Mouse (Mus musculus): Measurements from ENCODE around the gene Nolc1.
"Not testable (repeated sequence)": the region's sequence is repeated elsewhere in the genome, so short reads cannot be mapped to it uniquely, and the experiment has no call there.

Gene Nolc1

GRCm38 (mm10) chr19:46091641-46092040 is 16.0 kb downstream of the Nolc1 start:
- no peak for DNase-seq (ENCODE audit: extremely low read depth, low read depth)

DNA sequence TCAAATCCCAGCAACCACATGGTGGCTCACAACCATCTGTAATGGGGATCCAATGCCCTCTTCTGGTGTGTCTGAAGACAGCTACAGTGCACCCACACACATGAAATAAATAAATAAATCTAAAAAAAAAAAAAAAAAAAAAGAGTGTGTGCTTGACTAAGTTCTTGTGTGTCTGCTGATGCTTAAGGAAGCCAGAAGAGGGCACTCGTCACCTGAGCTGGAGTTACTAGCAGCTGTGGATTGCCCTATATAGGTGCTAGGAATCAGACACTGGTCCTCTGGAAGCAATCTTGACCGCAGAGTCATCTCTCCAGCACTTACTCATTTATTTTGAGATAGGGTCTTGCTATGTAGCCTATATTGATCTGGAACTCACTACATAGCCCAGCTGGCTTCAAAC is 18.5 kb downstream of the Nolc1 start:
- no peak for DNase-seq (ENCODE audit: extremely low read depth, low read depth)

DNA sequence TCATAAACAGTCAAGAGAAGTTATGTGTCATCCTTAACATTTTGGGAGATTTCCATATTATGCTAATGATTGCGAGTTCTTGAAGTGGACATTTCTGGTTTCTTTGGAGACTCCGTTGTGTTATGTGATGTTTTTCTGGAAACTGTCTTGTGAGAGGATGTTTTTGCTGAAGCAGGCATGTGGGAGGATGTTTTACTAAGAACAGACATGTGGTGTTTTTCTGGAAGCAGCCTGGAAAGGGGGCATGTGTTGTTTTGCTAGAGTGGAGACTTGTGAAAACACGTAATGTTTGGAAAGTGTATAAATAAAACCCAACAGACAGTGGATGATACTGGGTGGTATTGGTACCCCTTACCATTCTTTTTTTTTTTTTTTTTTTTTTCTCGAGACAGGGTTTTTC is 19.6 kb downstream of the Nolc1 start:
- DNase-seq (ENCODE audit: extremely low read depth, low read depth): no peak

- no peak for DNase-seq (ENCODE audit: extremely low read depth, low read depth)
Observed at GRCm38 (mm10) chr19:46096396-46096795, 20.7 kb downstream of the Nolc1 start.

DNA sequence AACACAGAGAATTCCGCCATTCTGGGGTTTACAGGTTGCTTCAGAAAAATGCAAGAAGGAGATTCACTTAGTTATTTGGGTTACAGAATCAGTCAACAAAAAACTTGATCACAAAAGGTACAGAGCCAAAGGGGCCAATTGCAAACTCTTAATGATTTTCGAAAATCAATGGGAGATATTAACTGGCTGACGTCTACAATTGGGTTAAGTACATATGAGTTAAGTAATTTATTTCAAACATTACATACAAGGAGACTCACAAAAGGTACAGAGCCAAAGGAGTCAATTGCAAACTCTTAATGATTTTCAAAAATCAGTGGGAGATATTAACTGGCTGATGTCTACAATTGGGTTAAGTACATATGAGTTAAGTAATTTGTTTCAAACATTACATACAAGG is 23.9 kb downstream of the Nolc1 start:
- DNase-seq (ENCODE audit: extremely low read depth, low read depth): no peak

DNA sequence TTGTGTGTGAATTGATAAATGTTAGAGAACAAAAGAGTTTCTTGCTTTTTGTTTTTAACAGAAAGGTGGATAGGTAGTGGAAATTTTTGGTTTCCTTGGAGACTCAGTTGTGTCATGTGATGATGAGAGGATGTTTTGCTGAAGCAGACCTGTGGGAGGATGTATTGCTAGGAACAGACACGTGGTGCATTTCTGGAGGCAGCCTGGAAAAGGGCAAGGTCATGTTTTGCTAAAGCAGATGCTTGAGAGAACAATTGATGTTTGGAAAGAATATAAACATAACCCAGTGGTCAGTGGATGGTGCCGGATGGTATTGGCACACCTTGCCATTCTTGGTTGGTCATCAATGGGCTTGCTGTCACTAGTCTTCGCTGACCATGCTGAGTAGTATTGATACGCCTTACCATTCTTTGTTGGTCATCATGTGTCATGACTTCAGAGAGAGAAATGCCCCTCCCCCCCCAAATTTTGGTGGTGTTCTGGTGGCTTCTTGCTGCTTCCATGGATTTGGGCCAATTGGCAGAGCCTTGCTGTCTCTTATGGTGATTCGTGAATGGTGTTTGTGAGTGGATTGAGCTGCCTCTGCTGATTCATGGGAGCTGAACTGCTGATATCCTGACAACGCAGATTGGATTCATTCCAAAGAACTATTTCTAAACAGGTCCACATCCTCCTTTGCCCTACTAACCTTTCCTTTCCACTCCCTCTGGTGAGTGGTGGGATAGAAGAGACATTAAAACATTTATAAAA is 27.9 kb downstream of the Nolc1 start:
- no peak for DNase-seq (ENCODE audit: extremely low read depth, low read depth)

- no peak for DNase-seq (ENCODE audit: extremely low read depth, low read depth)
Observed at GRCm38 (mm10) chr19:46104187-46104557, 28.5 kb downstream of the Nolc1 start.

- DNase-seq (ENCODE audit: extremely low read depth, low read depth): no peak
Observed at GRCm38 (mm10) chr19:46110214-46110613, 34.6 kb downstream of the Nolc1 start.

- no peak for DNase-seq (ENCODE audit: extremely low read depth, low read depth)
Observed at GRCm38 (mm10) chr19:46110781-46111180, 35.1 kb downstream of the Nolc1 start.

DNA sequence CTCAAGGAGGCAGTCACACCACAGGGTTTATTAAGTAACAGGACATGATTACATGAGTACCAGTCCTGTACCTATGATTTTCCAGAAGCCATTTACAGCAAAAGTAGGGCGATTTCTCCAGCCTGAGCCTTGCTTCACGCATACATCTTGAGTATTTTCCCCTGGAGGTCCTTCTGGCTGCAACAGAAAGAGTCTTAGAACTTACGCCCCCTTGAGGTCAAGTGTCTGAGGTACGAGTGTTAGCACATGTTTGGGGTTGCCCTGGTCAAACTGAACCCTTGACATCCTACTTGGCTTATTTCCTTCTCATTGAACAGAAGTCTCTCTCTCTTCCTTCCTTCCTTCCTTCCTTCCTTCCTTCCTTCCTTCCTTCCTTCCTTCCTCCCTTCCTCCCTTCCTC is 39.0 kb downstream of the Nolc1 start:
- no peak for DNase-seq (ENCODE audit: extremely low read depth, low read depth)

DNA sequence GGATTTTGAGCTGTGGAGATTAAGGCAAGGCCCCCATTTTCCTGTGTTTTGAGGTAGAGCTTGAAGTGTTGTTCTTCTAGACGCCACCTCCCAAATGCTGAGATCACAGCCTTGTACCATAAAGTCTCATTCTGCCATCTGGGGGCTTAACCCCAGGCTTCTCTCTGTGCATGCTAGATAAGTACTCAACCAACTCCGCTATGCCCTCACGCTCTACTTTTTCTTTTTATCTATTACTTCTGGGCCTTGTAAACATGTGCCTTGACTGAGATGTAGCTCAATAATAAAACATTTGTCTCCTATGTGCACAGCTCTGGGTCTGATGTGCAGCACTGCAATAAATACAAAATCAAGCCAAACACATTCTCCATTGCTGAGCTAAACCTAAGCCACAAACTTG is 43.8 kb downstream of the Nolc1 start:
- DNase-seq (ENCODE audit: extremely low read depth, low read depth): peak; percentile 71

DNA sequence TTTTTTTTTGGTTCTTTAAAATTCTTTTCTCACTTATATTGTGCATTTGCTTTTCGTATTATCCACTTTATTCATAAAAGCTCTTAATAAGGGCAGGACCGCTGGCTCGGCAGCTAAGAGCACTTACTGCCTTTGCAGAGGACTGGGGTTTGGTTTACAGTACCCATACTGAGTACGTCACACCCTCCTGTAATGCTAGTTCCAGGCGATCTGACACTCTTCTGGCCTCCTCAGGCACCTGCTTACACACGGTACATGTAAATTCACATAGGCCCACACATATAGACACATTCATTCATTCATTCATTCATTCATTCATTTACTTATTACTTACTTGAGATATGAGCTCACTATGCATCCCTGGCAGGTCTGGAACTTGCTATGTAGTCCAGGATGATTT is 45.2 kb downstream of the Nolc1 start:
- no peak for DNase-seq (ENCODE audit: extremely low read depth, low read depth)

DNA sequence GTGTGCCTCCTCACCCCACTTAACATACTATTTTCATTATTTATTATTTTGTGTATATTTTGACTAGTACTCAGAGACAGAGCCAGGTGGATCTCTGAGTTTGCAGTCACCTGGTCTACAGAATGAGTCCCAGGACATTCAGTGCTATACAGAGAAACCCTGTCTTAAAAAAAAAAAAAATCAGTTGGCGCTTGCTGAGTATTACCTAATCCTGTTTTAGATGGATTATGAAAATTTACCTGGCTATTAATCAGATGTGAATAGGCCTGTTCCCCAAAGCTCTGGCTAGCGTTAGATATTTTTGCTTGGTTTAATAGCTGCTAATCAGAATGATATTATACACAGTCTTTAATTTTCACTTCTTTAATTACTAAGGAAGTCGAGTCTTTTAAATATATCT is 48.2 kb downstream of the Nolc1 start:
- DNase-seq (ENCODE audit: extremely low read depth, low read depth): no peak

GRCm38 (mm10) chr19:46124651-46125050 is 49.0 kb downstream of the Nolc1 start:
- no peak for DNase-seq (ENCODE audit: extremely low read depth, low read depth)

- DNase-seq (ENCODE audit: extremely low read depth, low read depth): no peak
Observed at GRCm38 (mm10) chr19:46126301-46126700, 50.6 kb downstream of the Nolc1 start.

GRCm38 (mm10) chr19:46129737-46130136 is 54.1 kb downstream of the Nolc1 start:
- not testable (repeated sequence) for DNase-seq (ENCODE audit: extremely low read depth, low read depth)

DNA sequence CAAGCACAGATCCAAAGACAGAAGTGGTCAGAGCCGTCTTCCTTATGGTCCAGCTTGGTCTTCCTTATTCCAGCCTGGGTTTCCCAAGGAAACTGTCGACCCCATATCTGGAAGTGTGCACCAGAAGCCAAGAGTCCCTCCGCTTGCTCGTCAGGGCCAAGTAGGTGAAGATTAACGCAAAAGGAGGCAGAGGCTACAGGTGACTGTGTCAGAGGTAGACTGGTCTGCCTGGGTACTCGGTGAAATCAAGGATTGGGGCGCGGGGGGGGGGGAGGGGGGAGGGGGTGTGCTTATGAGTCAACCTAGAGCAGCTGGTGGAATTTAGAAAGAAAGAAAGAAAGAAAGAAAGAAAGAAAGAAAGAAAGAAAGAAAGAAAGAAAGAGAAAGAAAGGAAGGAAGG is 55.6 kb downstream of the Nolc1 start:
- no peak for DNase-seq (ENCODE audit: extremely low read depth, low read depth)

GRCm38 (mm10) chr19:46131694-46132525 is 56.2 kb downstream of the Nolc1 start, which contains the start of gene Elovl3:
TSS of gene Elovl3 (plus strand) at chr19:46131897.
- DNase-seq (ENCODE audit: extremely low read depth, low read depth): peak; percentile 93

- DNase-seq (ENCODE audit: extremely low read depth, low read depth): no peak
Observed at GRCm38 (mm10) chr19:46132577-46132976, 56.9 kb downstream of the Nolc1 start.

Measured in MEL-GATA-1-ER (cell line).